Mouse (Mus musculus): Measurements from ENCODE around the gene Gm5751. TPM values are rescaled to one million over a fixed set of nuclear protein-coding genes. Genes with fewer than 3 reads are reported as not detected.

Gene Gm5751
- polyA plus RNA-seq, 1 experiment: not detected

GRCm38 (mm10) chrX:8901906-8902472, 27.9 kb downstream of the Gm5751 start:
- no peaks in the 10 kb centered on the region for H3K4me1 ChIP-seq (ENCODE audit: control insufficient read depth, insufficient read depth, low read length)
- H3K4me3 ChIP-seq (replicated peaks; ENCODE audit: extremely low read depth, low read depth, low read length): no peak overlapping the region
- 42% methylated on average over 7 of the region's 7 CpGs for WGBS
- no peak for DNase-seq
- TF ChIP-seq CTCF (IDR thresholded peaks at IDR 0.05; ENCODE audit: insufficient read depth, low read length): no peak
- no peak for TF ChIP-seq POLR2A (IDR thresholded peaks at IDR 0.05; ENCODE audit: borderline replicate concordance, extremely low read depth, low read depth, low read length)

GRCm38 (mm10) chrX:8921080-8921479, 47.0 kb downstream of the Gm5751 start:
- no peak for TF ChIP-seq CTCF (IDR thresholded peaks at IDR 0.05; ENCODE audit: insufficient read depth, low read length)
- no peak for TF ChIP-seq POLR2A (IDR thresholded peaks at IDR 0.05; ENCODE audit: borderline replicate concordance, extremely low read depth, low read depth, low read length)
- DNase-seq: no peak
- 61% methylated on average over 4 of the region's 4 CpGs for whole genome bisulfite sequencing
- H3K4me1 ChIP-seq (ENCODE audit: control insufficient read depth, insufficient read depth, low read length): no peaks in the 10 kb centered on the region
- no peak overlapping the region for H3K4me3 ChIP-seq (replicated peaks; ENCODE audit: extremely low read depth, low read depth, low read length)

GRCm38 (mm10) chrX:8921813-8922607, 48.0 kb downstream of the Gm5751 start:
- peak; percentile 2 for DNase-seq
- Histone ChIP-seq H3K4me3 (replicated peaks; ENCODE audit: extremely low read depth, low read depth, low read length) (no peak overlapping the region), H3K4me1 (ENCODE audit: control insufficient read depth, insufficient read depth, low read length) (no peaks in the 10 kb centered on the region)
- peak; percentile 23; the same call in 1 of the 2 replicates for TF ChIP-seq CTCF (IDR thresholded peaks at IDR 0.05; ENCODE audit: insufficient read depth, low read length)
- TF ChIP-seq POLR2A (IDR thresholded peaks at IDR 0.05; ENCODE audit: borderline replicate concordance, extremely low read depth, low read depth, low read length): no peak
- 55% methylated on average over 9 of the region's 9 CpGs for WGBS

GRCm38 (mm10) chrX:8927308-8927707, 53.3 kb downstream of the Gm5751 start:
- TF ChIP-seq POLR2A (IDR thresholded peaks at IDR 0.05; ENCODE audit: borderline replicate concordance, extremely low read depth, low read depth, low read length) (no peak), CTCF (IDR thresholded peaks at IDR 0.05; ENCODE audit: insufficient read depth, low read length) (no peak)
- H3K4me3 ChIP-seq (replicated peaks; ENCODE audit: extremely low read depth, low read depth, low read length): no peak overlapping the region
- no peak for DNase-seq
- 47% methylated on average over 4 of the region's 4 CpGs for WGBS
- H3K4me1 ChIP-seq (ENCODE audit: control insufficient read depth, insufficient read depth, low read length): no peaks in the 10 kb centered on the region

Other genes with a start within 250 kb of the Gm5751 start
- not detected in 2 replicates for gene Ssxb8, start 183.4 kb upstream of the Gm5751 start, polyA plus RNA-seq (2012; rRNA removed)
- gene Ssx9, start 125.8 kb upstream of the Gm5751 start, polyA plus RNA-seq (2012; rRNA removed): not detected in 2 replicates
- gene Ssxb5, start 70.6 kb upstream of the Gm5751 start, polyA plus RNA-seq (2012; rRNA removed): not detected in 2 replicates
- not detected in 2 replicates for gene Gm6592, start 30.3 kb upstream of the Gm5751 start, polyA plus RNA-seq (2012; rRNA removed)
- gene B630019K06Rik, start 18.1 kb downstream of the Gm5751 start, polyA plus RNA-seq (2012; rRNA removed): 1.6 and 3.2 TPM in 2 replicates
- gene Fthl17b, start 88.7 kb downstream of the Gm5751 start, polyA plus RNA-seq (2012; rRNA removed): not detected in 2 replicates
- not detected in 2 replicates for gene Fthl17c, start 102.3 kb downstream of the Gm5751 start, polyA plus RNA-seq (2012; rRNA removed)
- gene Fthl17d, start 112.5 kb downstream of the Gm5751 start, polyA plus RNA-seq (2012; rRNA removed): not detected in 2 replicates
- gene Fthl17e, start 159.2 kb downstream of the Gm5751 start, polyA plus RNA-seq (2012; rRNA removed): not detected in 2 replicates
- gene Fthl17f, start 188.8 kb downstream of the Gm5751 start, polyA plus RNA-seq (2012; rRNA removed): not detected in 2 replicates
- gene 4930402K13Rik, start 230.3 kb downstream of the Gm5751 start, polyA plus RNA-seq (2012; rRNA removed): not detected in 2 replicates

Measured in lung, adult 2 months (tissue).